Mouse (Mus musculus) brain, embryonic 14.5 days (tissue): Measurements from ENCODE around the gene Cbln3. TPM values are rescaled to one million over a fixed set of nuclear protein-coding genes. Genes with fewer than 3 reads are reported as not detected.

Source experiments
- DNase-seq: peaks from one replicate; pipeline ENCODE4 v3.0.0-alpha.2; 2011; ENCODE audit warnings: low read depth
- CTCF ChIP-seq: fragments of 200-500 bp; IDR thresholded peaks from 2 replicates; pipeline ENCODE4 v1.5.1; 2012; ENCODE audit warnings: inconsistent platforms, mild to moderate bottlenecking, moderate library complexity, borderline replicate concordance; ENCODE audit not compliant: insufficient read depth, insufficient read length; ENCODE audit errors: extremely low read depth
- POLR2A ChIP-seq: fragments of 200-500 bp; IDR thresholded peaks from 2 replicates; pipeline ENCODE4 v1.6.1; 2012; ENCODE audit warnings: mild to moderate bottlenecking, inconsistent platforms, borderline replicate concordance; ENCODE audit not compliant: poor library complexity, insufficient read depth, insufficient read length, severe bottlenecking; ENCODE audit errors: extremely low read depth
- polyA plus RNA-seq: library from polyadenylated mRNA; depleted of rRNA; stranded (reverse); fragments of >200 nt; gene quantifications from 2 replicates; pipeline ENCODE4 v1.2.3, GENCODE M21; 2012; rRNA removed

Gene Cbln3
- polyA plus RNA-seq, result 0.43 and 0.51 TPM in 2 replicates

GRCm38 (mm10) chr14:55884166-55884565 is at the start of gene Cbln3:
Cbln3 (minus strand) TSS chr14:55884392.
- DNase-seq, result peak; percentile 83

GRCm38 (mm10) chr14:55933586-55933985 is 49.4 kb upstream of the Cbln3 start:
- peak; percentile 26 for DNase-seq
- TF ChIP-seq CTCF, result no peak
- no peak for TF ChIP-seq POLR2A

More at GRCm38 (mm10) chr14:55884166-55884565, at the start of gene Cbln3:
- TF ChIP-seq POLR2A (no peak), CTCF (no peak)

- no peak for DNase-seq
These were observed 45.2 kb upstream of the Cbln3 start for GRCm38 (mm10) chr14:55929263-55929997.

GRCm38 (mm10) chr14:55926847-55927246 is 42.7 kb upstream of the Cbln3 start:
- no peak for TF ChIP-seq POLR2A
- no peak for DNase-seq

More at GRCm38 (mm10) chr14:55929263-55929997, 45.2 kb upstream of the Cbln3 start:
- TF ChIP-seq POLR2A (no peak), CTCF (no peak)

- TF ChIP-seq POLR2A (no peak), CTCF (no peak)
- no peak for DNase-seq
These were observed 38.5 kb upstream of the Cbln3 start for GRCm38 (mm10) chr14:55922475-55923232.

GRCm38 (mm10) chr14:55918240-55919082 is 34.3 kb upstream of the Cbln3 start:
- peak; percentile 96 for DNase-seq
- no peak for TF ChIP-seq POLR2A
- TF ChIP-seq CTCF, result peak; percentile 82; the same call in 1 of the 2 replicates

GRCm38 (mm10) chr14:55913406-55913805 is 29.2 kb upstream of the Cbln3 start:
- no peak for DNase-seq
- TF ChIP-seq CTCF (no peak), POLR2A (no peak)

- TF ChIP-seq CTCF (peak; percentile 40; the same call in 1 of the 2 replicates), POLR2A (no peak)
- no peak for DNase-seq
These were observed 21.3 kb upstream of the Cbln3 start for GRCm38 (mm10) chr14:55905518-55905917.

- no peak for DNase-seq
- TF ChIP-seq CTCF (no peak), POLR2A (no peak)
These were observed 16.2 kb upstream of the Cbln3 start for GRCm38 (mm10) chr14:55900414-55900755.

GRCm38 (mm10) chr14:55899701-55900413 is 15.7 kb upstream of the Cbln3 start, which contains the start of gene Sdr39u1:
Sdr39u1 (minus strand) TSS chr14:55900293.
- TF ChIP-seq CTCF (no peak), POLR2A (peak; percentile 39; the same call in 1 of the 2 replicates)
- peak; percentile 97 for DNase-seq

GRCm38 (mm10) chr14:55898947-55899346 is 14.8 kb upstream of the Cbln3 start:
- DNase-seq, result no peak
- TF ChIP-seq POLR2A, result no peak
- TF ChIP-seq CTCF, result no peak
